Mouse (Mus musculus) testis, adult 2 months (tissue): ENCODE measurements around the gene Pparg.

Source experiments
- CTCF ChIP-seq: fragments of 200-500 bp; IDR thresholded peaks from 2 replicates; pipeline ENCODE4 v1.5.1; 2012; ENCODE audit warnings: low read depth, mild to moderate bottlenecking, inconsistent platforms, low read length, moderate library complexity; ENCODE audit not compliant: control insufficient read depth, insufficient read depth, insufficient replicate concordance
- POLR2A ChIP-seq: fragments of 200-500 bp; IDR thresholded peaks from 2 replicates; pipeline ENCODE4 v1.6.1; 2012; ENCODE audit warnings: low read depth, mild to moderate bottlenecking, inconsistent platforms, low read length, moderate library complexity; ENCODE audit not compliant: control insufficient read depth

- TF ChIP-seq POLR2A, result no peak
- no peak for TF ChIP-seq CTCF
Measured at GRCm38 (mm10) chr6:115421665-115422064, 60.9 kb downstream of the Pparg start.
